Mouse (Mus musculus) bone marrow, adult 2 months (tissue): ENCODE results near the gene Itgav.

Experiments
- CTCF ChIP-seq: fragments of 200-500 bp; IDR thresholded peaks from 2 replicates; pipeline ENCODE4 v1.5.1; 2011; ENCODE audit warnings: low read length, control low read depth; ENCODE audit not compliant: control insufficient read depth, insufficient read depth
- POLR2A ChIP-seq: fragments of 200-500 bp; IDR thresholded peaks from 2 replicates; pipeline ENCODE4 v1.6.1; 2011; ENCODE audit warnings: low read depth, mild to moderate bottlenecking, control low read depth, low read length, borderline replicate concordance; ENCODE audit not compliant: control insufficient read depth

GRCm38 (mm10) chr2:83709896-83710524 lies 14.2 kb upstream of the Itgav start:
- TF ChIP-seq CTCF (no peak), POLR2A (no peak)
